Mouse (Mus musculus) olfactory bulb, adult 2 months (tissue): ENCODE results near the gene Hps5. TPM values are rescaled to one million over a fixed set of nuclear protein-coding genes. Genes with fewer than 3 reads are reported as not detected.

ENCODE experiments used
- H3K27ac ChIP-seq: fragments of 200-500 bp; 2 replicates; pipeline ENCODE4 v1.5.1; 2012; ENCODE audit warnings: low read depth, low read length; ENCODE audit not compliant: insufficient read depth
- H3K4me1 ChIP-seq: fragments of 200-500 bp; 2 replicates; pipeline ENCODE4 v1.6.1; 2012; ENCODE audit warnings: low read length; ENCODE audit not compliant: control insufficient read depth, insufficient read depth
- H3K4me3 ChIP-seq: fragments of 200-500 bp; 2 replicates; pipeline ENCODE4 v1.5.1; 2012; ENCODE audit warnings: mild to moderate bottlenecking, low read depth, low read length, moderate library complexity; ENCODE audit not compliant: insufficient read depth
- CTCF ChIP-seq: fragments of 200-500 bp; IDR thresholded peaks from 2 replicates; pipeline ENCODE4 v1.5.1; 2012; ENCODE audit warnings: low read depth, mild to moderate bottlenecking, low read length, moderate library complexity; ENCODE audit not compliant: insufficient read depth
- POLR2A ChIP-seq: fragments of 200-500 bp; IDR thresholded peaks from 2 replicates; pipeline ENCODE4 v1.6.1; 2012; ENCODE audit warnings: mild to moderate bottlenecking, low read depth, low read length, moderate library complexity; ENCODE audit not compliant: insufficient read depth
- WGBS: fragments of 180-500 bp; shearing (Covaris S2); methylation state at CpG from one replicate; pipeline ENCODE4 v1.1.7; 2018; 5-methylcytosine and 5-hydroxymethylcytosine counted together
- polyA plus RNA-seq: library from polyadenylated mRNA; stranded (reverse); fragments of >200 nt; gene quantifications from 2 replicates; pipeline ENCODE4 v1.2.4, GENCODE M21; 2012; ENCODE audit warnings: low replicate concordance; ENCODE audit not compliant: missing spikeins, insufficient read depth, insufficient read length

Gene Hps5
- polyA plus RNA-seq: not detected in 2 replicates

GRCm38 (mm10) chr7:46795287-46796205, at the start of gene Hps5, which contains the start of gene Gtf2h1:
Hps5 (minus strand) TSS chr7:46796064.
Gtf2h1 (plus strand) TSS chr7:46796103.
- WGBS: under 1% methylated on average over 75 of the region's 75 CpGs
- Histone ChIP-seq H3K4me3 (peak within 1 kb of the TSS; percentile 68), H3K4me1 (peaks cover 4% of the 10 kb centered on the region; the same call in 1 of the 2 replicates), H3K27ac (peak within 1 kb of the TSS; percentile 94)
- peak; percentile 51; the same call in 1 of the 2 replicates for TF ChIP-seq POLR2A
- no peak for TF ChIP-seq CTCF

GRCm38 (mm10) chr7:46845211-46845977, 49.5 kb upstream of the Hps5 start:
- 2% methylated on average over 51 of the region's 51 CpGs for WGBS
- Histone ChIP-seq H3K4me3 (peak overlapping the region; percentile 81), H3K27ac (peak overlapping the region; percentile 82), H3K4me1 (peaks cover 12% of the 10 kb centered on the region)
- TF ChIP-seq POLR2A (peak; percentile 95), CTCF (no peak)

- Histone ChIP-seq H3K27ac (no peak overlapping the region), H3K4me1 (peaks cover 20% of the 10 kb centered on the region), H3K4me3 (no peak overlapping the region)
- TF ChIP-seq POLR2A (no peak), CTCF (no peak)
- 96% methylated on average over 4 of the region's 4 CpGs for WGBS
Observed at GRCm38 (mm10) chr7:46843576-46843975, 47.7 kb upstream of the Hps5 start.

- no peak for TF ChIP-seq CTCF
- no peak for TF ChIP-seq POLR2A
- Histone ChIP-seq H3K4me3 (no peak overlapping the region), H3K27ac (no peak overlapping the region), H3K4me1 (peaks cover 27% of the 10 kb centered on the region)
- WGBS: 38% methylated on average over 5 of the region's 5 CpGs
Observed at GRCm38 (mm10) chr7:46842278-46842677, 46.4 kb upstream of the Hps5 start.

- Histone ChIP-seq H3K4me3 (no peak within 1 kb of the TSS), H3K27ac (no peak within 1 kb of the TSS), H3K4me1 (peaks cover 18% of the 10 kb centered on the region)
- no peak for TF ChIP-seq CTCF
- no peak for TF ChIP-seq POLR2A
- WGBS: 64% methylated on average over 6 of the region's 6 CpGs
Observed at GRCm38 (mm10) chr7:46840787-46841525, 45.1 kb upstream of the Hps5 start, which contains the start of gene Ldha. Ldha (plus strand) TSS chr7:46841475.

GRCm38 (mm10) chr7:46840326-46840725, 44.5 kb upstream of the Hps5 start:
- no peak overlapping the region for H3K27ac ChIP-seq
- 68% methylated on average over 4 of the region's 4 CpGs for WGBS
- no peak for TF ChIP-seq POLR2A
- TF ChIP-seq CTCF: no peak

GRCm38 (mm10) chr7:46839861-46840260, 44.0 kb upstream of the Hps5 start:
- H3K4me1 ChIP-seq: peaks cover 14% of the 10 kb centered on the region
- WGBS: 89% methylated on average over 5 of the region's 5 CpGs
- TF ChIP-seq CTCF (no peak), POLR2A (no peak)
- H3K4me3 ChIP-seq: no peak overlapping the region
- no peak overlapping the region for H3K27ac ChIP-seq

More at GRCm38 (mm10) chr7:46840326-46840725, 44.5 kb upstream of the Hps5 start:
- Histone ChIP-seq H3K4me3 (no peak overlapping the region), H3K4me1 (peaks cover 17% of the 10 kb centered on the region)

GRCm38 (mm10) chr7:46839446-46839845, 43.6 kb upstream of the Hps5 start:
- H3K27ac ChIP-seq: peak overlapping the region; percentile 10
- TF ChIP-seq POLR2A (no peak), CTCF (no peak)
- no peak overlapping the region for H3K4me3 ChIP-seq
- peaks cover 14% of the 10 kb centered on the region for H3K4me1 ChIP-seq
- WGBS: 67% methylated on average over 7 of the region's 7 CpGs
